Mouse (Mus musculus) lung, embryonic 14.5 days (tissue): ENCODE results near the gene Dolk. TPM values are rescaled to one million over a fixed set of nuclear protein-coding genes. Genes with fewer than 3 reads are reported as not detected.

ENCODE experiments used
- ATAC-seq: fragments of 200-750 bp; cut with Nextera tagmentation; 2 replicates; pipeline ENCODE4 v1.8.0; 2017; ENCODE audit warnings: mild to moderate bottlenecking, moderate TSS enrichment, moderate library complexity; ENCODE audit not compliant: insufficient read depth
- DNase-seq: peaks from one replicate; pipeline ENCODE4 v3.0.0-alpha.2; 2015
- H3K27ac ChIP-seq: fragments of 300-500 bp; sonication (generic); 2 replicates; pipeline ENCODE4 v1.5.1; 2014; ENCODE audit warnings: low read depth, mild to moderate bottlenecking, moderate library complexity
- H3K27me3 ChIP-seq: fragments of 300-500 bp; sonication (generic); 2 replicates; pipeline ENCODE4 v1.6.1; 2014; ENCODE audit warnings: low read length, control low read depth; ENCODE audit not compliant: insufficient read depth
- H3K36me3 ChIP-seq: fragments of 300-500 bp; sonication (generic); 2 replicates; pipeline ENCODE4 v1.6.1; 2014; ENCODE audit warnings: control low read depth; ENCODE audit not compliant: insufficient read depth
- H3K4me1 ChIP-seq: fragments of 300-500 bp; sonication (generic); 2 replicates; pipeline ENCODE4 v1.6.1; 2014; ENCODE audit warnings: antibody characterized with exemption, control low read depth; ENCODE audit not compliant: insufficient read depth
- H3K4me2 ChIP-seq: fragments of 300-500 bp; sonication (generic); 2 replicates; pipeline ENCODE4 v1.6.1; 2014; ENCODE audit warnings: mild to moderate bottlenecking
- H3K4me3 ChIP-seq: fragments of 300-500 bp; sonication (generic); 2 replicates; pipeline ENCODE4 v1.5.1; 2014; ENCODE audit warnings: low read depth, low read length
- H3K9ac ChIP-seq: fragments of 300-500 bp; sonication (generic); 2 replicates; pipeline ENCODE4 v1.6.1; 2014
- H3K9me3 ChIP-seq: fragments of 300-500 bp; sonication (generic); 2 replicates; pipeline ENCODE4 v1.6.1; 2016; ENCODE audit warnings: low read depth, low read length, control low read depth
- CTCF ChIP-seq: IDR thresholded peaks from 2 replicates; pipeline ENCODE4 v1.5.1; 2016; ENCODE audit warnings: antibody characterized with exemption, low read depth
- WGBS: fragments of 180-500 bp; shearing (Covaris S2); extraction: QIAGEN DNeasy Blood & Tissue Kit; methylation state at CpG from one replicate; pipeline ENCODE4 v1.1.7; 2014; 5-methylcytosine and 5-hydroxymethylcytosine counted together
- polyA plus RNA-seq: library from polyadenylated mRNA; unstranded; fragments of >200 nt; fragmentation: Nextera tagmentation; extraction: Ambion mirVana; gene quantifications from 2 replicates; pipeline ENCODE4 v1.2.1, GENCODE M21; 2014

Gene Dolk
- polyA plus RNA-seq, 1 experiment from 2014 or later, result 30.6 TPM

- Histone ChIP-seq H3K27me3 (no peaks in the 10 kb centered on the region), H3K27ac (no peak overlapping the region), H3K36me3 (peaks cover 62% of the 10 kb centered on the region), H3K4me3 (no peak overlapping the region), H3K9ac (no peak overlapping the region), H3K9me3 (no peaks in the 10 kb centered on the region), H3K4me1 (no peaks in the 10 kb centered on the region), H3K4me2 (no peak overlapping the region)
- no peak for TF ChIP-seq CTCF
- ATAC-seq, result no peak
- DNase-seq, result no peak
- WGBS, result 89% methylated on average over 3 of the region's 3 CpGs
Measured at GRCm38 (mm10) chr2:30249182-30249581, 37.0 kb downstream of the Dolk start.

GRCm38 (mm10) chr2:30247681-30248080, 38.5 kb downstream of the Dolk start:
- no peaks in the 10 kb centered on the region for H3K9me3 ChIP-seq
- TF ChIP-seq CTCF, result no peak
- no peak overlapping the region for H3K4me2 ChIP-seq
- no peak overlapping the region for H3K9ac ChIP-seq
- peaks cover 77% of the 10 kb centered on the region for H3K36me3 ChIP-seq
- no peaks in the 10 kb centered on the region for H3K27me3 ChIP-seq
- DNase-seq, result no peak
- no peak overlapping the region for H3K27ac ChIP-seq
- ATAC-seq, result no peak
- H3K4me3 ChIP-seq, result no peak overlapping the region
- 62% methylated on average over 4 of the region's 4 CpGs for WGBS
- H3K4me1 ChIP-seq, result no peaks in the 10 kb centered on the region

GRCm38 (mm10) chr2:30247036-30247435, 39.1 kb downstream of the Dolk start:
- no peak for ATAC-seq
- no peaks in the 10 kb centered on the region for H3K4me1 ChIP-seq
- no peak overlapping the region for H3K4me2 ChIP-seq
- WGBS, result 87% methylated on average over 5 of the region's 5 CpGs
- TF ChIP-seq CTCF, result no peak
- H3K27ac ChIP-seq, result no peak overlapping the region
- DNase-seq, result no peak
- no peak overlapping the region for H3K9ac ChIP-seq
- no peaks in the 10 kb centered on the region for H3K9me3 ChIP-seq
- peaks cover 78% of the 10 kb centered on the region for H3K36me3 ChIP-seq
- no peaks in the 10 kb centered on the region for H3K27me3 ChIP-seq
- H3K4me3 ChIP-seq, result no peak overlapping the region

GRCm38 (mm10) chr2:30244595-30245178, 41.4 kb downstream of the Dolk start:
- no peak for TF ChIP-seq CTCF
- H3K27ac ChIP-seq, result peak overlapping the region; percentile 60
- peaks cover 79% of the 10 kb centered on the region for H3K36me3 ChIP-seq
- H3K4me3 ChIP-seq, result no peak overlapping the region
- no peak for DNase-seq
- H3K27me3 ChIP-seq, result no peaks in the 10 kb centered on the region
- H3K9me3 ChIP-seq, result no peaks in the 10 kb centered on the region
- WGBS, result 56% methylated on average over 7 of the region's 7 CpGs
- no peaks in the 10 kb centered on the region; the same call in 1 of the 2 replicates for H3K4me1 ChIP-seq
- no peak overlapping the region for H3K4me2 ChIP-seq
- H3K9ac ChIP-seq, result no peak overlapping the region
- no peak for ATAC-seq

- Histone ChIP-seq H3K27ac (no peak overlapping the region; the same call in 1 of the 2 replicates), H3K4me3 (no peak overlapping the region), H3K9ac (no peak overlapping the region), H3K9me3 (no peaks in the 10 kb centered on the region), H3K27me3 (no peaks in the 10 kb centered on the region), H3K4me2 (no peak overlapping the region), H3K4me1 (peaks cover 11% of the 10 kb centered on the region), H3K36me3 (peaks cover 67% of the 10 kb centered on the region)
- TF ChIP-seq CTCF, result no peak
- DNase-seq (no peak), ATAC-seq (no peak)
- 87% methylated on average over 4 of the region's 4 CpGs for WGBS
Measured at GRCm38 (mm10) chr2:30243391-30243790, 42.7 kb downstream of the Dolk start.

- ATAC-seq, result peak; percentile 18; the same call in 1 of the 2 replicates
- Histone ChIP-seq H3K27ac (0 out of 2 replicates have a peak overlapping the region, but pooled peaks have one; percentile 15), H3K4me1 (peaks cover 11% of the 10 kb centered on the region), H3K36me3 (peaks cover 59% of the 10 kb centered on the region), H3K9ac (no peak overlapping the region), H3K27me3 (no peaks in the 10 kb centered on the region), H3K9me3 (no peaks in the 10 kb centered on the region), H3K4me3 (no peak overlapping the region), H3K4me2 (no peak overlapping the region)
- no peak for TF ChIP-seq CTCF
- WGBS, result 46% methylated on average over 4 of the region's 4 CpGs
- DNase-seq, result peak; percentile 70
Measured at GRCm38 (mm10) chr2:30242509-30242908, 43.6 kb downstream of the Dolk start.

GRCm38 (mm10) chr2:30240267-30240666, 45.9 kb downstream of the Dolk start, which contains the start of gene Gm28035:
Gm28035 (plus strand) TSS chr2:30240567.
- peaks cover 46% of the 10 kb centered on the region for H3K36me3 ChIP-seq
- peak within 1 kb of the TSS; percentile 72; the same call in 1 of the 2 replicates for H3K9ac ChIP-seq
- H3K4me2 ChIP-seq, result peak within 1 kb of the TSS; percentile 88
- peaks cover 14% of the 10 kb centered on the region for H3K4me1 ChIP-seq
- WGBS, result 77% methylated on average over 2 of the region's 2 CpGs
- peak within 1 kb of the TSS; percentile 32; the same call in 1 of the 2 replicates for H3K27ac ChIP-seq
- H3K27me3 ChIP-seq, result no peaks in the 10 kb centered on the region
- peak within 1 kb of the TSS; percentile 90; the same call in 1 of the 2 replicates for H3K4me3 ChIP-seq
- H3K9me3 ChIP-seq, result no peaks in the 10 kb centered on the region
- ATAC-seq, result no peak
- no peak for DNase-seq
- TF ChIP-seq CTCF, result no peak
